In genomic region chr12:16043466-16044214, GRCm38 (mm10) we compare ENCODE assay signal across 19 mouse cellular contexts.
"Had no signal": no experiment of that assay in that cellular context is flagged by ENCODE, and none has a peak within 500 bp of the region (broad histone marks: within the 10 kb centered on the region; RNA-seq: fewer than 3 reads in every experiment).

No protein-coding gene starts in this region.

- H3K9me3 ChIP-seq: intestine, embryonic 15.5 days; kidney, embryonic 15.5 days; lung, embryonic 15.5 days; midbrain, embryonic 10.5 days; midbrain, embryonic 13.5 days; neural tube, embryonic 13.5 days had no signal

- H3K27ac ChIP-seq: intestine, embryonic 15.5 days; kidney, embryonic 15.5 days; left cerebral cortex, adult 2 months; liver, embryonic 14.5 days; lung, embryonic 15.5 days; midbrain, embryonic 10.5 days; midbrain, embryonic 13.5 days; neural tube, embryonic 13.5 days had no signal

- ATAC-seq: intestine, embryonic 15.5 days; midbrain, embryonic 13.5 days; midbrain, embryonic 16.5 days had no signal

- H3K4me2 ChIP-seq: intestine, embryonic 15.5 days; kidney, embryonic 15.5 days; lung, embryonic 15.5 days; midbrain, embryonic 13.5 days; neural tube, embryonic 13.5 days had no signal

- H3K27me3 ChIP-seq: intestine, embryonic 15.5 days; kidney, embryonic 15.5 days; lung, embryonic 15.5 days; midbrain, embryonic 13.5 days; neural tube, embryonic 13.5 days had no signal

- H3K4me3 ChIP-seq: intestine, embryonic 15.5 days; kidney, embryonic 15.5 days; left cerebral cortex, adult 2 months; lung, embryonic 15.5 days; midbrain, embryonic 10.5 days; midbrain, embryonic 13.5 days; myocyte; neural tube, embryonic 13.5 days had no signal

- H3K9ac ChIP-seq: intestine, embryonic 15.5 days; kidney, embryonic 15.5 days; liver, embryonic 14.5 days; lung, embryonic 15.5 days; midbrain, embryonic 13.5 days; neural tube, embryonic 13.5 days had no signal

- H3K36me3 ChIP-seq: intestine, embryonic 15.5 days; kidney, embryonic 15.5 days; lung, embryonic 15.5 days; midbrain, embryonic 10.5 days; midbrain, embryonic 13.5 days; neural tube, embryonic 13.5 days had no signal

- H3K4me1 ChIP-seq: intestine, embryonic 15.5 days; kidney, embryonic 15.5 days; lung, embryonic 15.5 days; neural tube, embryonic 13.5 days had no signal

- DNase-seq: kidney, adult 11 months; kidney, adult 8-10 months; kidney, postnatal 10 days; kidney, postnatal 36 days; layer of hippocampus, postnatal 36 days; lung, adult 18-20 months; lung, postnatal 10 days; lung, postnatal 4 days; thymus, postnatal 25 days had no signal
